Mouse (Mus musculus) thymus, postnatal 25 days (tissue): ENCODE measurements around the gene Dll1.
A peak's percentile ranks its signal among the peaks of the same experiment; 100 is the strongest.

Source experiments
- DNase-seq: peaks from one replicate; pipeline ENCODE4 v3.0.0; 2022

Gene Dll1

DNA sequence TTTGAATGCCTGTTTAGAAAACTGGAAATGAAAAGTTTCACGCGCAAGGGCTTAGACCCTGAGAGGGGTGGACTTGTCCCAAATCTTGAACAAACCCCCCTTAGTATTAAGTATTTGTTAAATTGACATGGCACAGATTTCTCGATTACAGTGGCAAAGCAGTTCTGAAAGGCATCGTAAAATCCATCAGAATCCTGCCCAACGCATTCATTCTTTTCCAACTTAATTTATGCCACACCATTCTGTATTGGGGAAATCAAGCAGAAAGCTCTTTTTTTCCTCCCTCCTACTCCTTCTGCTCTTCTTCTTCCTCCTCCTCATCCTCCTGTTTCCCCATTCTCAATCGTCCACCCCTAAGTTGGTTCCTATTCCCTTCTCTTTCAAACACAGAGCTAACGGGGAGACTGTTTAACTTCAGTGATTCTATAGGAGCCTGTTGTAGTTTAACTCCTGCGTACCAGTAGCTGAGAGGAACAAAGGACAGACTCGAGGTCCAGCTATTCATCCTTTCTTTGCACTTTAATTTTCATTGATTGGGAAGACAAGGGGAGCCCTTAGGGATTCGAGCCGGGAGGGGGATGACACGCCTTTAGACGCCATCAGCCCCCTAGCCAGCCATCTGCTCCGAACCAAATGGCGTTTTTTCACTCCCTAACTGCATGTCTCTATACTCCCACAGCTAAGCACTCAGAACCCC, 1.9 kb upstream of the Dll1 start:
- DNase-seq = no peak

DNA sequence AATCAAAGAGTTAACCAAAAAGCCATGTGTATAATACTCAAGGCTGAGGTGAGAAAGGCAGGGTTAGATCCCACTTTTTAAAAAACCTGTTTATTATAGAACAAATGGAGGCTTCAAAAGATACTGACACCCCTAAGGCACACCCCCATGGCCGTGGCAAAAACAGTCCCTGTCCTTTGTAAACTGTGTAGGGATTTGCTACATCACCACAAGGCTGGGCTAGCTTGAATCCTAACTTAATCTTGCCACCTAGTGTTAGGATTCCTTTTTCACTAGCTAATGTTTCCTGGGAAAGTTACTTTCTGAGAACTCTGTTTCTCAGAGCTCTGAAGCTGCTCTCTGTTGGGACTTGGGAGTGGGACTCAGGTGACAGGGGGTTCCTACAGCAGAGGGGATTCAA, 1.2 kb upstream of the Dll1 start:
- DNase-seq = no peak

DNA sequence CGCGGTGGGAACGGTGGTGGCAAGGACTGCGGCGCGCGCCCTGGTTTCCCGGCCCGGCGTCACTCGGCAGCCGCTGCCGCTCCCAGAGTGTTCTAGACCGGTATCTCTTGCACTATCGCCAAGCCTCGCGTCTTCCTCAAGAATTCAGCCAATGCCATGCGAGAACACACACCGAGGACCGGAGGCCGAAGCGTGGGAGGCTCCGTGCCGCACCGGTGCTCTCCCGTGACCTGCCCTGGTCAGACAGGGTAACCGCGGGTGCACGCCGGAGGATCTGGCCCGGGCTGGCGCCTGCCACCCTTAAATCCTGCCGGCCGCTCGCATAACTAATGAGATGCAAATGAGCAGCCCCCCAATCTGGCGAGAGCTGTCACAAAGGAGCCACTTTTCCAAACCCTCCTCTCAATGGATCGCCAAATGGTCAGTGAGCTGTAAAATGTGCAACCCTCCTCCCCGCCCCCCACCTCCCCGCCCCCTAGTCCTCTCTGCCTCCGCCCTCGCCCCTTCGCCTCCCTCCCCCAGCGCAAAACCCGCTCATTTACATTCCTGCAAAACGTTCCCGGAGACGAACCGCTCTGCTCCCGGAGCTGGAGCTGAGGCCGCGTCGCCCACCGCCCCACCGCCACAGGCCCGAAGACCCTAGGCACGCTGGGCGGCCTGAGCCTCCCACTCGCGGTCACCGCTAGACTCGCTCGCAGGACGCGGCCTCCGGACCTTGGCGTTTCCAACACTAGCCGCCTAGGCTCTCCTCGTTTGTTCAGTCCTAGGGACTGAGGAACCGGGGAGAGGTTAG, 775 bp downstream of the Dll1 start:
- peak; percentile 19 for DNase-seq

DNA sequence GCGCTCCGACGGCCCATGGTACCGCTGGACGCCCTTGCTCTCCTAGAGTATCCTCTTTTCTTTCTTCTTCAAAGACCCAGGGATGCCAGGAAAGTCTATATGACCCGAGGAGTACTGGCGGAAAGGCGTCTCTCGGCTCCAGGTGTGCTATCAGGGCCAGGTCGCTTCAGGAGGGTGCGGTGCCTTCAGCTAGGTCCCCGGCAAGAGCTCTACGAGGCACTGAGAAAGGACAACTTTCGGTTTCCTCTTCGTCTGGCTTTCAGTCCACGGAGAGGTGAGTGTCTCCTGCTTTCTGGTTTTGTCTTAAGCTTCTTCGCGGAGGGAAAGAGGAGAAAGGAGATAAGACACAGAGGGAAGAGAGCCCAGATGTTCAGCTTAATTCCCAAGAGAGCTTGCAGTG, 1.4 kb downstream of the Dll1 start:
- DNase-seq = peak; percentile 5

DNA sequence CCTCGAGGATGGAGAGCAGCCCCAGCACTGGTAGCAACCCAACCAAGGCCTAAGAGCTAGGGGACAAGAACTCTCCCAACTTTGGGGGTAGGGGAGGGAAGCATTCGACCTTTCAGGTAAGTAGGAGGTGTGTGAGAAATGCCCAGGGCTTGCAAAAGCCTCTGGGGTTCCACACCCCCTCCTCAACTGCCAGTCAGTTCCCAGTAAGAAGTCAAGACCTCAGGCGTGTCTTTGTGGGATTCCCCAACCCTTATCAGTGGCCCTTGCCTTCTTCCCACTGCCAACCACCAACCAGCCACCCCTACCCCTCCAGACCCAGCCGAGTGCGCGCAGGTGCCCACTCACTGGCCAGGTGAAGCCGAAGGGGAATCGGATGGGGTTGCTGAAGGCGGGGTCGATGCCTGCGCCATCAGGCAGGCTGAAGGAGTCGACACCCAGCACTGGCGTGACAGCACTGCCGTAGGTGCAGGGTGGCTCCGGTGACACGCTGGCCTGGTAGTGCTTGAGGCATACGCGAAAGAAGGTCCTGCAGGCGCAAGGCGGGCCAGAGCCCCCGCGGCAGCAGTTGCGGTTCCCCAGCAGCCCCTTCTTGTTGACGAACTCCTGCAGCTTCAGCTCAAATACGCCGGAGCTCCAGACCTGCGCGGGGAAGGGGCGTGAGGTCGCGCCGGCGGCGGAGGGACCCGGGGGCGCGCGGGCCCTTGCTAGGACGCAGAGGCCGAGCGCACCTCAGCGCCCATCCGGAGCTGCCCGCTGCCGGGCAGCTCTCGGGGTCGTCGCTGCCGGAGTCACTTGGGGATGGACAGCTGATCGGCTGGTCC, 2.1 kb downstream of the Dll1 start:
- DNase-seq = no peak

GRCm38 (mm10) chr17:15372931-15373652, 3.6 kb downstream of the Dll1 start:
- DNase-seq = no peak

DNA sequence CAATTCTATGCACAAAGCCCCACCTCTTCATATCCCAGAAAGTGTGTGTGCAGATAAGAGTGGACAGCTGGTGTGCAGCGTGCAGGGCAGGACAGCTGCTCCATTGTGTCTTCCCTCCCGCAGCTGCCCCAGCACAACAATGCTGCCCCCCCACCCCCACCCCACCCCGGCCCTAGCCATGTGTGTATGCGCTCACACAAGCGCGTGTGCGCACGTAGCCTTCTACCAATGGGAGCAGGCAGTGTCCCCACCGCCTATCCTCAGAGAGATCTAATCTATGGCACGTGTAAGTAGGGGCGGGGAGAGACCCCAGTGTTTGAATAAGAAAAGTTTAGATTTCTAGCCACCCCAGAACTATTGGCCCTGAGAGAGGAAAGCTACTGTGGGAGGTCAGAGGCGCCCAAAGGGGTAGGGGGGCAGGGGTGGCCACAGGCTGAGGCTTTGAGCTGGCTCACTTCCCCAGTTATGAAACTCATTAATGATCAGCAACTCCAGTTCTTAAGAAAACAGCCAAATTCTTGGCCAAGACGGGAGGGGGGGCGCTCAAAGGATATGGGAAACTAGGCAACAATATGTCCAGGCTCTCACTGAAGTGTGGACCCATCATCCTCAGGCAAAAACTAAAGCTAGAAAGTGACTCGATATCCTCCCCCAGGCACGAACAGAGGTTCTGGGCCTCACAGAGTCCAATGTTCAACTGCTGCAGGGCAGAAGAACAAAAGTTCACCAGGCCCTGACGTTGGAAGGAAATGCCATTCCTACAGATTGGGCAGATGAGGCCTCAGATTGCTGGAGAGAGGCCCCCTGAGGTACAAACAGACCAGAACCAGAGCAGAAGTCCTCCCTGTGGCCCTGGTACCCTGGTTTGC, 4.5 kb downstream of the Dll1 start:
- no peak for DNase-seq

DNA sequence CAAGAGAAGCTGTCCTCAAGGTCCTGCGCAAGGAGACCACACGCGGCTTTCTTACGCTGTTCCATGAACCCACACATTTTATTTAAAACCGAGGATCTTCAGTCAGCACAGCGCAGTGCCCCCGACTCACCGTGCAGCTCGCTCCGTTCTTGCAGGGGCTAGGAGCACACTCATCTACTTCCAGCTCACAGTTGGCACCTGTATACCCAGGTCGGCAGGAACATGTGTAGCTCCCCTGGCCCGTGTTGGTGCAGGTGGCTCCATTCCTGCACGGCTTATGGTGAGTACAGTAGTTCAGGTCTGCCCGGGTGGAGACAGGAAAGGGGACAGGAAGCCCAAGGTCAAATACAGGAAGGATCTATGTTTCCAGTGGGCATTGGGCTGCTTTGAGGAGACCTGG, 6.3 kb downstream of the Dll1 start:
- no peak for DNase-seq

DNA sequence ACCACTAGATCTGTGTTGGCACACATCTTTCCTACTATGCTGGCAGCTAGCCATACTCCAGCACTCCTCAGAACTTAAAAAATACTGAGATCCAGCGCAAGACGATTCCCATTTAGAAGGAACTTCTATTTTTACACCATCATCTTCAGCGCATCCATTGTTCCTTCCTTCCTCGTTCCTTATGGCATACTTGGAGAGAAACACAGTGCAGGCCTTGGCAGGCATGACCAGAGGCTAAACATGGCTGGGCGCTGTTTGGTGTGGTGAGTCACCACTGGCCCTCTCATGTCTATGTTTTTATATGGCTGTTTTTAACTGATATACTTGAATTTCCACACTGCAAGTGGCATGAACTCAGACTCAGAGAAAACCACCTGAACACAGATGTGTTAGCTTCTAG, 11.0 kb downstream of the Dll1 start:
- no peak for DNase-seq

DNA sequence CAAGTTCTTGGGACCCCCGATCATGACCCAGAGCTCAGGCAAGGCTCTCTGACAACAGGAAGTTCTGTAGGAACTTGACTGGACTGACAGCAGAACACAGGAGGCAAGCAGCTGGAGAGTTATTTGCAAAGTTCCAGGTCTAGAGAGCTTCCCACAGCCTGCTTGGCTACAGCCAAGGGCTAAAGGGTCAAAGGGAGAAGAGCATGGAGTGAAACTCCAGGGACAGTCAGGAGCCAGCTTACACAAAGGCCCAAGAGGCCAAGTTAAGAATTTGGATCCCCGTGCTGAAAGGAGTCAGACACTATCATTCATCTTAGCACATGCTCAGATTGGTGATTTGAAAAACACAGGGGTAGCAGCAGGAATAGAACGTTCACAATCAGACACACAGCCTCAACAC, 13.0 kb downstream of the Dll1 start:
- no peak for DNase-seq

DNA sequence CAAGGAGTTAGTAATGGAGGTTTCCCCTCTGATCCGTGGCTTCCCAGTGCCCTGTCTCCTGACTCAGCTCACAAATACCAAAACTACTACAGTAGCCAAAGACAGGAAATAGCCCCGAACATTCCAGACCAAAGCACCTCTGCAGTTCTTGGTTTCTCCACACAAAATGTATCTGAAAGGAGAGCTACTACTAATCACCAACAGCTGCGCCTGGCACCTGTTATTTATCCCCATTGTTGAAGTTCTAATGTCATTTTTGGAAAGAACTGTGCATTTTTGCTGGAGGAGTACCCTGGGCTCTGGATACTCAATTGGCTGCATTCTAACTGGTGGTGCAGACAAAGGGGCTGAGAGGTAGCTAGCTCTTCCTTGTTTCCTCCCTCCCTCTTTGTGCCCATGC, 19.6 kb downstream of the Dll1 start:
- no peak for DNase-seq

DNA sequence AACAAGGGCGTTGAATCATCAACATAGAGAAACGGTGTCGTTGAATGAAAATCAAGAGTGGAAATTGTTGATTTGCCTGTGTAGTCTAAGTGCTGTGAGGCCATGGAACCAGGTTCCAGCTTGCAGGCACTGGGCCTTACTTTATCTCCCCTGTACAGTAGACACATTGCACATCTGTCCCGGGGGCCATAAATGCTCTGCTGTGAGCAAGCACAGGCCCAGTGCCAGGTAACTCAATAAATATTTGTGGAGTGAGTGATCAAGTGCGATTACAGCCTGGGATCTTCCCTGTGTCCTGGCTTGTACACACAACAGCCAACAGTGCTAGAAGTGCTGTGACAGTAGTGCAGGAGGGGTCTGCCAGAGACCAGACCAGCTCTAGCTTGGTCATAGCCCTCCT, 20.1 kb downstream of the Dll1 start:
- DNase-seq = no peak

GRCm38 (mm10) chr17:15355072-15355471, 21.6 kb downstream of the Dll1 start:
- DNase-seq = no peak

DNA sequence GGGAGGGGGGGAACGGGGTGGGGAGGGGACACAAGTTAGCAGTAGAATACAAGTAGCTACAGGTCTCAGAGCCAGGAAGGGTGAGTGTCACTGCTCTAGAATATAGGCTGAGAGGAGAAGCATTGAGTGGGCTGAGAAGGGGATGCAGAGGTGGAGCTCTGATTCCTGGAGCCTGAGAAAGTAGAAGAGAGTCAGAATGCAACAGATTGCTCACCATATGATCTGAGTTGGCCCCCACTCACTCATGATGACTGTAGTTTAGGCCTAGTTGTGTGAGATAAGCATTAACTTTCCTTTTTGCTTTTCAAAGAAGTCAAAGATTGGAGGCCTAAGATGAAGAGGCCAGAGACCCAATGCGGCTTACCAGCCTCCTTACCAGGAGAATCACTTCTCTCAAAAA, 22.7 kb downstream of the Dll1 start:
- DNase-seq = no peak

DNA sequence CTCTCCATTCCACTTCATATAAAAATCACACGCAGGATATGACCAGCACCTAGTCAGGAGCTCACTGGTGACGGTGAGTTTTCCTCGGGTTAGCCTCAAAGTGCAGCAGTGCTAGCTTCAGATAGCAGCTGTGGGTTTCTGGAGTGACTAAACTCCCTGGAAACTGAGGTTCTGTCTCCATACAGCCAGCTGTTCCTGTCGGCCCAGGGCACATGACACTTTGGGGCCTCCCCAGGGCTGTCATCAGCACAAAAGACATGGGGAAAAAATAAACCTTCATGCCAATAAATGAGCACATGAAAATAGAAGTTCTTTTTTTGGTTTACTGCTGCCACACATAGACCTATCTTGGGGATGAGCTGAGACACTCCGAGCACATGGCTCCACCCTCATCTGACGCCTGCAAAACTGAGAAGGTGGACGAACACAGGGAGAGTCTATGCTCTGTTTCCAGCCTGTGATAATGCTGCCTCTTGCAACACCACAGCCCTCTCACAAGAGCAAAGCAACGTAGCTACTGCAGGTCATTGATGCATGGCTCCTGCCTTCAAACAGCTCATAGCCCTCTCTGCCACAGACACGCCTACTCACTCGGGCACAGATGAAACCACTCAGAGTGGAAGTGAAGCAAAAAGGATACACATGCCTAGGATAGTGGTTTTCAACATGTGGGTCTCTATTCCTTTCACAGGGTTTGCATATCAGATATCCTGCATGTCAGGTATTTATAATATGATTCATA, 23.6 kb downstream of the Dll1 start:
- DNase-seq = no peak

DNA sequence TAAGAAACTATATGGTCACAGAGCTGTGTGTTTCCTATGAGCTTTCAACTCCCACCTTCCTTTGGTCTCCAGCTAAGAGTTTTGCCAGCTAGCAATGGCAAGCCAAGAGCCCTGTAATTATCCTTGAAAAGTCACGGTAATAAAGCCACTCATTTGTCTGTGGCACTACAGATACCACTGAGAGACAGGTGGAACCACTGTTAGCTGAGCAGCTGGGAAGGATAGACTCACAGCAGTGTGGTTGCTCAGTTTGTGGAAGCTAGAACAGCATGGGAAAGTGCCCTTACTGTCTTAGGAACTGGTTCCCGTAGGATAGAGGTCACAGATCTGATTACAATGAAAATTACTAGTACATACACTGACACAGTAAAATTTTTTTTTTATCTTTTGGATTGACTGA, 26.5 kb downstream of the Dll1 start:
- no peak for DNase-seq

GRCm38 (mm10) chr17:15343071-15343822, 33.4 kb downstream of the Dll1 start:
- no peak for DNase-seq

- no peak for DNase-seq
These were observed 38.8 kb downstream of the Dll1 start for GRCm38 (mm10) chr17:15337906-15338305.

GRCm38 (mm10) chr17:15329740-15330318, 46.8 kb downstream of the Dll1 start:
- DNase-seq = no peak

- no peak for DNase-seq
These were observed 49.6 kb downstream of the Dll1 start for GRCm38 (mm10) chr17:15327106-15327505.
